8 mouse cellular contexts compared by ENCODE assay signal in the genomic region with DNA sequence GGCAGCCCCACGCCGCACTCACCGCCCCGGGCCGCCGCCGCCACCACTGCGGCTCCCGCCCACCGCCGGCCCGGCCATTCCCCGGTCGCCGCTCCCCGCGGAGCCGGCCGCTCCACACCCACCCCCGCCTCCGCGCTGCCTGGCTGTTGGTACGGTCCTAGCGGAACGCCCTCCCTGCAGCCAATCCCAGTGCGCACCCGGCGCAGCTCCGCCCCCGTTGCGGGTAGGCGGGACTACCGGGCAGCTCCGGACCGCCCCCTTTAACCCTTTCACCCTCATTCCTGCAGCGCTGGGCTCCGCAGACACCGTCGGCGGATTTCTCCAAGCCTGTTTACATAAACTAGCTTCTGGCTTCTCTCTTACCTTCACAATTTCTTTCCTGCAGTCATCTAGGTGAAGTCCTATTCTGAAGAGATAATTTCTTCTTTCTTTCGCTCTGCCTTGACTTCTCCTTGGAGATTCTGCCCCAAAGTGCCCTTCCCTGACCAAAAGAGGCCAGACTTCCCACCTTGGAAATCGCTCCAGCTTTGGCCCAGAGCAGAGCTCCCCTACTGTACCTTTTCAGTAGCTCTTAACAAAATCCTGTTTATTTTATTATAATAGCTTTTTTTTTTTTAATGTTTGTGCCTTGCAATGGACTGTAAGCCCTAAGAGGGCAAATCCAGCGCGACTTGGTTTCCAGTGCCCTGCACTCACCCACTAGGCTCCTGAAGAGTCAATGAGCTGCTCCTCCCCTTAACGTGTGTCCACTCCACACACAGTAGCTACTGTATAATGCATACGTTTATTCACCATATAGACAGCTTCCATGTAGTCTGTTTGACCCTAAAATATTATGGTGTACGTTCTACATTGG. TPM values are rescaled to one million over a fixed set of nuclear protein-coding genes. Genes with fewer than 3 reads are reported as not detected.
A peak's percentile ranks its signal among the peaks of the same experiment; 100 is the strongest.
DNase-seq lines count a peak whose midpoint lies in the region; ATAC-seq and TF ChIP-seq lines count a peak whose summit lies in the region.

A gene (minus strand): TSS at position 137 of the 856 bp plus-strand sequence.

- TF ChIP-seq POLR2A in lung, adult 2 months (IDR thresholded peaks at IDR 0.05; ENCODE audit: borderline replicate concordance, extremely low read depth, low read depth, low read length), result no peak; the same call in 1 of the 2 replicates

- H3K9me3 ChIP-seq in forebrain, embryonic 15.5 days, result no peaks in the 10 kb centered on the region

- H3K27me3 ChIP-seq in forebrain, embryonic 15.5 days, result no peaks in the 10 kb centered on the region

- peak; percentile 98 for ATAC-seq in forebrain, embryonic 15.5 days (replicated peaks)
- ATAC-seq in neutrophil, adult 5-6 weeks (ENCODE audit: extremely low read depth, insufficient number of reproducible peaks, low FRiP score, poor library complexity, severe bottlenecking), result peak; percentile 94

- H3K9ac ChIP-seq in forebrain, embryonic 15.5 days (replicated peaks), result peak within 1 kb of the TSS; percentile 91

- WGBS in forebrain, embryonic 15.5 days, result 1% methylated on average over 41 of the region's 47 CpGs
- 2% methylated on average over 37 of the region's 47 CpGs for WGBS in lung, adult 2 months

- peak within 1 kb of the TSS; percentile 87 for H3K27ac ChIP-seq in forebrain, embryonic 15.5 days (replicated peaks)

- H3K4me2 ChIP-seq in forebrain, embryonic 15.5 days (replicated peaks), result peak within 1 kb of the TSS; percentile 61

- H3K36me3 ChIP-seq in forebrain, embryonic 15.5 days, result no peaks in the 10 kb centered on the region

- TF ChIP-seq CTCF in lung, adult 2 months (IDR thresholded peaks at IDR 0.05; ENCODE audit: insufficient read depth, low read length), result no peak

- peak within 1 kb of the TSS; percentile 96 for H3K4me3 ChIP-seq in forebrain, embryonic 15.5 days
- H3K4me3 ChIP-seq in lung, adult 2 months (replicated peaks; ENCODE audit: extremely low read depth, low read depth, low read length), result peak within 1 kb of the TSS; percentile 79

- peaks cover 16% of the 10 kb centered on the region for H3K4me1 ChIP-seq in forebrain, embryonic 15.5 days
- peaks cover 4% of the 10 kb centered on the region for H3K4me1 ChIP-seq in lung, adult 2 months (ENCODE audit: control insufficient read depth, insufficient read depth, low read length)

- intact Hi-C loops in heart, postnatal 25 days (cut with DNase I), result no loop called here

- DNase-seq in ES-CJ7 (ENCODE audit: low read depth, low spot score), result peak; percentile 97
- DNase-seq in cerebellum, adult 11 months, result peak; percentile 97
- DNase-seq in heart, postnatal 25 days (ENCODE audit: low spot score), result peak; percentile 92
- peak; percentile 97 to 98 for DNase-seq in layer of hippocampus, adult 18-20 months (ENCODE audit: low spot score in 2 of 2)
- peak; percentile 97 for DNase-seq in lung, adult 2 months
- peak; percentile 91 for DNase-seq in thymus, adult 18-20 months

RNA-seq across cellular contexts. Expression of the gene that starts here (rescaled TPM):
- 26.2 and 27.8 TPM in 2 replicates for polyA plus RNA-seq in forebrain, embryonic 15.5 days (2015; fragmentation: Nextera tagmentation; extraction: Ambion mirVana)
- 10 to 100 TPM; 48.1 to 51.9 TPM for total RNA-seq in heart, postnatal 25 days (2021)
- 10 to 100 TPM; 82.7 to 83.8 TPM for total RNA-seq in layer of hippocampus, adult 18-20 months (2021)
- polyA plus RNA-seq in lung, adult 2 months (2012; rRNA removed), result 16.3 and 25.9 TPM in 2 replicates
- 34.7 and 36.0 TPM in 2 replicates for total RNA-seq in neutrophil, adult 5-6 weeks (2017)

Comparison
In these comparisons a context has a peak if more than half of its experiments do, and no peak if none do; other contexts are left out.
1. Peak in every context shown above with its lines: DNase-seq, ATAC-seq, H3K4me3 ChIP-seq and H3K27ac ChIP-seq.